Mouse (Mus musculus) liver, adult (tissue): Measurements from ENCODE around the gene Psma7.

Experiments
- GATA4 ChIP-seq: IDR thresholded peaks from 2 replicates; pipeline ENCODE4 v1.6.1; 2014; ENCODE audit warnings: mild to moderate bottlenecking, low read length; ENCODE audit not compliant: insufficient replicate concordance

Psma7 gene

GRCm38 (mm10) chr2:180024401-180025098, 17.7 kb downstream of the Psma7 start, which contains the start of gene Lsm14b:
Lsm14b (plus strand) TSS chr2:180024987.
- no peak for TF ChIP-seq GATA4

GRCm38 (mm10) chr2:180022751-180023150, 19.5 kb downstream of the Psma7 start:
- no peak for TF ChIP-seq GATA4

DNA sequence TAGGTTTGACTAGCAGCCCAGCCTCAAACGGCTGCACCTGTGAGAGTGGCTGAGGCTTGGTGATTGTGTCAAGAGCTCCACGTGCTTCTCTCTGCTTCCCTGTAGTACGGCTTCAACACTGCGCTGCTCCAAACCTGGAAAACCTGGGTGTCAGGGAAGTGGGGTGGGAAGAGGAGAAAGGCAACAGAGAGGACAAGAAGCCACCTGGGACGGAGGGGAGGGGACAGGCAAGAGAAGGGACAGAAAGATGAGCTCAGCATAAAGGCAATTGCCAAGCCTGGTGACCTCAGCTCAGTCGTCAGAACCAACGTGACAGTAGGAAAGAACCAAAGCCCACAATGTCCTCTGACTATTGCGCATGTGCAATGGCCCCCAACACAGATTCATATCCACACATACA, 21.3 kb downstream of the Psma7 start:
- no peak for TF ChIP-seq GATA4

- no peak for TF ChIP-seq GATA4
Observed at GRCm38 (mm10) chr2:180020091-180020661, 22.1 kb downstream of the Psma7 start.

DNA sequence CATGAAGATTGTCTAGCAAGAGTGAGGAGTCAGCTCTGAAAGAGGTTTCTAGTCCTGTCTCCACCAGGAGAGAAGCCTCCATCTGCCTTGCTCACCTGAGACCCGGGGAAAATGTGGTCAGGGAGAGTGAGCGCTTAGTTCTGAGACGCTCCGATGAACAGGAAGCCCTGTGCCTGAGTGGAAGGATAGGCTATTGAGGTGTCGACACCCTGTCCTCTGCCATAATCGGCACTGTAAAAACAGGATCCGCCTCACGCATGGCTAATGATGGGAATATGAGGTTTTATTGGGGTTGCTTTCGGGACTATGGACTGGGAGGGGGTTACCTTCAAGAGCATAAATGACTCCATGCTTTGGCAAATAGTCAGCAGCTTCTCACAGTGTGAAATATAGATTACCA, 23.7 kb downstream of the Psma7 start:
- no peak for TF ChIP-seq GATA4

GRCm38 (mm10) chr2:180017632-180018031, 24.6 kb downstream of the Psma7 start:
- TF ChIP-seq GATA4 = no peak

- TF ChIP-seq GATA4 = no peak
Observed at GRCm38 (mm10) chr2:180013686-180014085, 28.5 kb downstream of the Psma7 start.

- TF ChIP-seq GATA4 = no peak
Observed at GRCm38 (mm10) chr2:180011370-180011769, 30.9 kb downstream of the Psma7 start.

- TF ChIP-seq GATA4 = no peak
Observed at GRCm38 (mm10) chr2:180010686-180011085, 31.5 kb downstream of the Psma7 start.

GRCm38 (mm10) chr2:180006352-180007017, 35.7 kb downstream of the Psma7 start:
- TF ChIP-seq GATA4 = no peak

- no peak for TF ChIP-seq GATA4
Observed at GRCm38 (mm10) chr2:180005656-180006351, 36.4 kb downstream of the Psma7 start.

GRCm38 (mm10) chr2:180001635-180002034, 40.6 kb downstream of the Psma7 start:
- no peak for TF ChIP-seq GATA4

GRCm38 (mm10) chr2:179998431-179998830, 43.8 kb downstream of the Psma7 start:
- TF ChIP-seq GATA4 = no peak

DNA sequence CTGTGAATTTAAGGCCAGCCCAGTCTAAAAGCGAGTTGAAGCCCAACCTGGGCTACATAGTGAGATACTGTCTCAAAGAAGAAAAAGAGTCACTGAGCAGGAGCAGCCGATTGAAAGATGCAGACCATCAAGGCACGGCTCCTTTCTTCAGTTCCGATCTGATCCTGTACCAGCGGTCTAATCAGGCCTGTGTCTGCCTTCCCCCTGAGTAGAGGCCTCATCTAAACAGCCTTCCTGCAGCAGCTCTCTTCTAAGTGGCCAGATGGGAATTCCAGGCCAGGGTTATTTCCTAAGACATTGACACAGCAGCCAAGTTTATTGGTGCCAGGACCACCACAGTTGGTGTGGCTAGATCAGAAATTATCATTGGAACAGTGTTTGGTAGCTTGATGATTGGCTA, 49.2 kb downstream of the Psma7 start:
- no peak for TF ChIP-seq GATA4

- no peak for TF ChIP-seq GATA4
Observed at GRCm38 (mm10) chr2:179989098-179989497, 53.1 kb downstream of the Psma7 start.
